Mouse (Mus musculus) liver, embryonic 13.5 days (tissue): ENCODE measurements at regions not wholly inside any gene's neighbourhood (a gene's known extent, or its start where the extent isn't known, plus 50 kb on each side); places are given as distances from the start of the nearest gene placed in this dataset.

Source experiments
- ATAC-seq: fragments of 200-750 bp; cut with Nextera tagmentation; 2 replicates; pipeline ENCODE4 v1.8.0; 2017; ENCODE audit warnings: low read depth, mild to moderate bottlenecking, moderate number of reproducible peaks, moderate library complexity
- DNase-seq: peaks from one replicate; pipeline ENCODE4 v3.0.0; 2022
- H3K27ac ChIP-seq: fragments of 300-500 bp; sonication (generic); 2 replicates; pipeline ENCODE4 v1.5.1; 2015; ENCODE audit warnings: moderate library complexity, mild to moderate bottlenecking, inconsistent platforms
- H3K27me3 ChIP-seq: fragments of 300-500 bp; sonication (generic); 2 replicates; pipeline ENCODE4 v1.6.1; 2015; ENCODE audit warnings: mild to moderate bottlenecking, inconsistent platforms
- H3K36me3 ChIP-seq: fragments of 300-500 bp; sonication (generic); 2 replicates; pipeline ENCODE4 v1.6.1; 2015; ENCODE audit warnings: mild to moderate bottlenecking, inconsistent platforms
- H3K4me1 ChIP-seq: fragments of 300-500 bp; sonication (generic); replicated peaks from 2 replicates; pipeline ENCODE4 v1.6.1; 2015; ENCODE audit warnings: inconsistent platforms
- H3K4me2 ChIP-seq: fragments of 300-500 bp; sonication (generic); 2 replicates; pipeline ENCODE4 v1.6.1; 2015; ENCODE audit warnings: inconsistent platforms, mild to moderate bottlenecking, moderate library complexity
- H3K4me3 ChIP-seq: fragments of 300-500 bp; sonication (generic); replicated peaks from 2 replicates; pipeline ENCODE4 v1.5.1; 2015; ENCODE audit warnings: mild to moderate bottlenecking, inconsistent platforms
- H3K9ac ChIP-seq: fragments of 300-500 bp; sonication (generic); 2 replicates; pipeline ENCODE4 v1.6.1; 2015; ENCODE audit warnings: mild to moderate bottlenecking, inconsistent platforms
- H3K9me3 ChIP-seq: fragments of 300-500 bp; sonication (generic); replicated peaks from 2 replicates; pipeline ENCODE4 v1.6.1; 2016; ENCODE audit warnings: inconsistent platforms
- WGBS: fragments of 180-500 bp; shearing (Covaris S2); methylation state at CpG from one replicate; pipeline ENCODE4 v1.1.7; 2015; ENCODE audit not compliant: insufficient replicate concordance; 5-methylcytosine and 5-hydroxymethylcytosine counted together

GRCm38 (mm10) chr15:21988676-21989075 lies 560.1 kb upstream of the Cdh18 start:
- H3K9ac ChIP-seq, result no peak overlapping the region
- ATAC-seq (no peak), DNase-seq (no peak)
- no peak overlapping the region for H3K27ac ChIP-seq
- 75% methylated on average over 4 of the region's 4 CpGs for WGBS
- H3K4me1 ChIP-seq, result no peaks in the 10 kb centered on the region
- H3K36me3 ChIP-seq, result no peaks in the 10 kb centered on the region
- H3K4me2 ChIP-seq, result no peak overlapping the region
- H3K9me3 ChIP-seq, result peaks cover 5% of the 10 kb centered on the region; the same call in 1 of the 2 replicates
- no peak overlapping the region for H3K4me3 ChIP-seq
- no peaks in the 10 kb centered on the region for H3K27me3 ChIP-seq

- Histone ChIP-seq H3K27ac (no peak overlapping the region), H3K4me3 (no peak overlapping the region), H3K9ac (no peak overlapping the region), H3K9me3 (peaks cover 5% of the 10 kb centered on the region; the same call in 1 of the 2 replicates), H3K4me2 (no peak overlapping the region), H3K4me1 (no peaks in the 10 kb centered on the region), H3K27me3 (no peaks in the 10 kb centered on the region), H3K36me3 (no peaks in the 10 kb centered on the region)
- no peak for DNase-seq
- 60% methylated on average over 2 of the region's 2 CpGs for WGBS
- no peak for ATAC-seq
These were observed 555.5 kb upstream of the Cdh18 start for GRCm38 (mm10) chr15:21993309-21993708.

GRCm38 (mm10) chr15:21995121-21995826 lies 553.5 kb upstream of the Cdh18 start:
- Histone ChIP-seq H3K9ac (no peak overlapping the region), H3K36me3 (no peaks in the 10 kb centered on the region), H3K9me3 (no peaks in the 10 kb centered on the region), H3K4me3 (no peak overlapping the region), H3K27me3 (no peaks in the 10 kb centered on the region), H3K4me2 (no peak overlapping the region), H3K4me1 (no peaks in the 10 kb centered on the region), H3K27ac (no peak overlapping the region)
- 39% methylated on average over 3 of the region's 3 CpGs for WGBS
- DNase-seq, result no peak
- ATAC-seq, result no peak

GRCm38 (mm10) chr15:22019977-22020376 lies 528.8 kb upstream of the Cdh18 start:
- Histone ChIP-seq H3K27ac (no peak overlapping the region), H3K4me1 (no peaks in the 10 kb centered on the region), H3K9ac (no peak overlapping the region), H3K36me3 (no peaks in the 10 kb centered on the region), H3K4me2 (no peak overlapping the region), H3K27me3 (no peaks in the 10 kb centered on the region), H3K4me3 (no peak overlapping the region), H3K9me3 (no peaks in the 10 kb centered on the region)
- WGBS, result 55% methylated on average over 2 of the region's 2 CpGs
- DNase-seq (no peak), ATAC-seq (no peak)

GRCm38 (mm10) chr15:22030215-22030614 lies 518.6 kb upstream of the Cdh18 start:
- Histone ChIP-seq H3K27ac (no peak overlapping the region), H3K36me3 (no peaks in the 10 kb centered on the region), H3K9me3 (no peaks in the 10 kb centered on the region), H3K4me1 (no peaks in the 10 kb centered on the region), H3K9ac (no peak overlapping the region), H3K27me3 (no peaks in the 10 kb centered on the region), H3K4me2 (no peak overlapping the region), H3K4me3 (no peak overlapping the region)
- ATAC-seq, result no peak
- WGBS, result 52% methylated on average over 3 of the region's 3 CpGs
- no peak for DNase-seq

- no peaks in the 10 kb centered on the region for H3K4me1 ChIP-seq
- H3K9me3 ChIP-seq, result no peaks in the 10 kb centered on the region
- H3K27me3 ChIP-seq, result no peaks in the 10 kb centered on the region
- DNase-seq, result no peak
- H3K9ac ChIP-seq, result no peak overlapping the region
- no peak overlapping the region for H3K4me2 ChIP-seq
- H3K4me3 ChIP-seq, result no peak overlapping the region
- H3K27ac ChIP-seq, result no peak overlapping the region
- H3K36me3 ChIP-seq, result no peaks in the 10 kb centered on the region
- no peak for ATAC-seq
These were observed 502.4 kb upstream of the Cdh18 start for GRCm38 (mm10) chr15:22046423-22046822.

GRCm38 (mm10) chr15:22046877-22047478 lies 501.8 kb upstream of the Cdh18 start:
- 61% methylated on average over 4 of the region's 4 CpGs for WGBS
- H3K27me3 ChIP-seq, result no peaks in the 10 kb centered on the region
- ATAC-seq, result peak; percentile 67
- H3K4me3 ChIP-seq, result no peak overlapping the region
- H3K27ac ChIP-seq, result no peak overlapping the region
- no peaks in the 10 kb centered on the region for H3K9me3 ChIP-seq
- no peaks in the 10 kb centered on the region for H3K36me3 ChIP-seq
- H3K9ac ChIP-seq, result no peak overlapping the region
- H3K4me1 ChIP-seq, result no peaks in the 10 kb centered on the region
- no peak for DNase-seq
- H3K4me2 ChIP-seq, result no peak overlapping the region

GRCm38 (mm10) chr15:22086856-22087255 lies 462.0 kb upstream of the Cdh18 start:
- 55% methylated on average over 3 of the region's 3 CpGs for WGBS
- ATAC-seq (no peak), DNase-seq (no peak)
- no peak overlapping the region for H3K4me2 ChIP-seq
- no peak overlapping the region for H3K4me3 ChIP-seq
- H3K27me3 ChIP-seq, result no peaks in the 10 kb centered on the region
- H3K4me1 ChIP-seq, result no peaks in the 10 kb centered on the region
- no peaks in the 10 kb centered on the region for H3K36me3 ChIP-seq
- H3K27ac ChIP-seq, result no peak overlapping the region
- no peak overlapping the region for H3K9ac ChIP-seq
- no peaks in the 10 kb centered on the region for H3K9me3 ChIP-seq

GRCm38 (mm10) chr15:22121746-22122145 lies 427.1 kb upstream of the Cdh18 start:
- DNase-seq, result no peak
- H3K4me1 ChIP-seq, result no peaks in the 10 kb centered on the region
- no peak overlapping the region for H3K4me3 ChIP-seq
- H3K9me3 ChIP-seq, result no peaks in the 10 kb centered on the region
- H3K27me3 ChIP-seq, result no peaks in the 10 kb centered on the region
- H3K36me3 ChIP-seq, result no peaks in the 10 kb centered on the region
- no peak for ATAC-seq
- no peak overlapping the region for H3K4me2 ChIP-seq
- WGBS, result 68% methylated on average over 1 of the region's 1 CpGs
- no peak overlapping the region for H3K27ac ChIP-seq
- no peak overlapping the region for H3K9ac ChIP-seq

- H3K4me2 ChIP-seq, result no peak overlapping the region
- H3K4me3 ChIP-seq, result no peak overlapping the region
- no peak overlapping the region for H3K9ac ChIP-seq
- WGBS, result 50% methylated on average over 4 of the region's 4 CpGs
- no peaks in the 10 kb centered on the region for H3K4me1 ChIP-seq
- no peaks in the 10 kb centered on the region for H3K9me3 ChIP-seq
- H3K27ac ChIP-seq, result no peak overlapping the region
- no peaks in the 10 kb centered on the region for H3K27me3 ChIP-seq
- no peak for DNase-seq
- no peak for ATAC-seq
- no peaks in the 10 kb centered on the region for H3K36me3 ChIP-seq
These were observed 396.8 kb upstream of the Cdh18 start for GRCm38 (mm10) chr15:22151894-22152494.

- ATAC-seq, result no peak
- Histone ChIP-seq H3K9me3 (no peaks in the 10 kb centered on the region), H3K27ac (no peak overlapping the region), H3K36me3 (no peaks in the 10 kb centered on the region), H3K27me3 (no peaks in the 10 kb centered on the region), H3K4me1 (no peaks in the 10 kb centered on the region), H3K4me3 (no peak overlapping the region), H3K9ac (no peak overlapping the region), H3K4me2 (no peak overlapping the region)
- WGBS, result 16% methylated on average over 1 of the region's 1 CpGs
- DNase-seq, result no peak
These were observed 396.1 kb upstream of the Cdh18 start for GRCm38 (mm10) chr15:22152678-22153077.

GRCm38 (mm10) chr15:22170302-22170701 lies 378.5 kb upstream of the Cdh18 start:
- 55% methylated on average over 5 of the region's 5 CpGs for WGBS
- no peaks in the 10 kb centered on the region for H3K9me3 ChIP-seq
- no peaks in the 10 kb centered on the region for H3K4me1 ChIP-seq
- no peak overlapping the region for H3K27ac ChIP-seq
- H3K4me3 ChIP-seq, result no peak overlapping the region
- no peak overlapping the region for H3K4me2 ChIP-seq
- no peaks in the 10 kb centered on the region for H3K27me3 ChIP-seq
- no peaks in the 10 kb centered on the region for H3K36me3 ChIP-seq
- ATAC-seq (no peak), DNase-seq (no peak)
- H3K9ac ChIP-seq, result no peak overlapping the region
